Mouse (Mus musculus) cortical plate, adult 2 months (tissue): ENCODE results near the gene Gm37240.

ENCODE experiments used
- CTCF ChIP-seq: fragments of 200-500 bp; IDR thresholded peaks from 2 replicates; pipeline ENCODE4 v1.5.1; 2011; ENCODE audit warnings: mild to moderate bottlenecking, control low read depth, low read length; ENCODE audit not compliant: insufficient read depth; ENCODE audit errors: extremely low read depth
- POLR2A ChIP-seq: fragments of 200-500 bp; IDR thresholded peaks from 2 replicates; pipeline ENCODE4 v1.6.1; 2011; ENCODE audit warnings: mild to moderate bottlenecking, low read length, control low read depth; ENCODE audit not compliant: insufficient read depth; ENCODE audit errors: extremely low read depth

DNA sequence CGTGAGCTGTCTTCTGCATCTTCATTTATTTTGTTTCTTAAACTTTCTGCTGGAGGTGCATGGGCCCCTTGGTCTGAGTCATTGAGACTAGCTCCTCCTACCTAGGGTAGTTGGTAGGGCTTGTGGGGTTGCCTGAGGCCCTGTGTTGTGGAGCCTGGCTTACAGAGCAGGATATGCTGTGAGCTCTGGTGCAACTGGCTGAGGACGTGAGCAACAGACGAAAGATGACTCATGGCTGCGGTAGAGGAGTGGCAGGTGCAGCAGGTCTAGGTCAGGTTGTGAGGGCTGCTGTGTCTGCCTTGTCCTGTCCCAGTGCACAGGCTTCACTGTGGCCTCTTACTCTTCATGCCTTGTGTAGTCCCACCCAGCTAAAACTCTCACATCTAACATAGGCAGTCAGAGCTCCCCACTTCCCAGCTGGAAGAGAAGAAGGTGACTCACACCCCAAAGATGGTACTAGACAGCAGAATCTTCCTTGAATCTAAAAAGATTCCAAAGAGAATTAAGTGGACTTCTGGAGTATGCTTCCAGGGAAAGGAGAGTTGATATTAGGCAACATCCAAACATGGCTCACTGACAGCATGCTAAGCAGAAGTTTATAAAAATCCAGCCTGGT lies 257.3 kb downstream of the Gm37240 start:
- TF ChIP-seq CTCF (no peak), POLR2A (no peak)
